Mouse (Mus musculus) CH12.LX (cell line): ENCODE data around the gene Eif2b1.
"Not testable (repeated sequence)": the region's sequence is repeated elsewhere in the genome, so short reads cannot be mapped to it uniquely, and the experiment has no call there.

ENCODE experiments used
- CTCF ChIP-seq, 2 experiments: IDR thresholded peaks in 1 of 2; conservative IDR thresholded peaks in 1 of 2; 2 replicates each; pipeline ENCODE4 v1.5.1; 2011 to 2012; ENCODE audit warnings: low read depth in 2 of 2, low read length in 2 of 2, improper control_type of control experiment in 1 of 2, inconsistent platforms in 1 of 2, mild to moderate bottlenecking in 1 of 2, moderate library complexity in 1 of 2
- E2F4 ChIP-seq: IDR thresholded peaks from 2 replicates; pipeline ENCODE4 v1.6.1; 2011; ENCODE audit warnings: low read depth, low read length, improper control_type of control experiment; ENCODE audit not compliant: insufficient replicate concordance
- GABPA ChIP-seq: IDR thresholded peaks from 2 replicates; pipeline ENCODE4 v1.6.1; 2012; ENCODE audit warnings: low read depth, low read length, improper control_type of control experiment, inconsistent platforms; ENCODE audit not compliant: insufficient replicate concordance
- IRF4 ChIP-seq: IDR thresholded peaks from 2 replicates; pipeline ENCODE4 v1.6.1; 2014; ENCODE audit warnings: low read depth, mild to moderate bottlenecking, inconsistent platforms, low read length, improper control_type of control experiment
- MEF2A ChIP-seq: IDR thresholded peaks from 2 replicates; pipeline ENCODE4 v1.6.1; 2014; ENCODE audit warnings: low read depth, mild to moderate bottlenecking, inconsistent platforms, low read length, improper control_type of control experiment, borderline replicate concordance
- POLR2A ChIP-seq: IDR thresholded peaks from 2 replicates; pipeline ENCODE4 v1.6.1; 2011; ENCODE audit warnings: low read depth, mild to moderate bottlenecking, improper control_type of control experiment, low read length
- RAD21 ChIP-seq: IDR thresholded peaks from 2 replicates; pipeline ENCODE4 v1.6.1; 2011; ENCODE audit warnings: low read depth, mild to moderate bottlenecking, low read length, improper control_type of control experiment, moderate library complexity
- SIN3A ChIP-seq: IDR thresholded peaks from 2 replicates; pipeline ENCODE4 v1.6.1; 2012; ENCODE audit warnings: low read length, improper control_type of control experiment, inconsistent platforms
- TBP ChIP-seq: conservative IDR thresholded peaks from 2 replicates; pipeline ENCODE4 v1.6.1; 2011; ENCODE audit warnings: low read depth, low read length, improper control_type of control experiment
- ZMIZ1 ChIP-seq: IDR thresholded peaks from 2 replicates; pipeline ENCODE4 v1.6.1; 2012; ENCODE audit warnings: low read depth, mild to moderate bottlenecking, inconsistent platforms, low read length, improper control_type of control experiment
- ZNF384 ChIP-seq: IDR thresholded peaks from 2 replicates; pipeline ENCODE4 v1.6.1; 2012; ENCODE audit warnings: low read depth, low read length, improper control_type of control experiment, inconsistent platforms

DNA sequence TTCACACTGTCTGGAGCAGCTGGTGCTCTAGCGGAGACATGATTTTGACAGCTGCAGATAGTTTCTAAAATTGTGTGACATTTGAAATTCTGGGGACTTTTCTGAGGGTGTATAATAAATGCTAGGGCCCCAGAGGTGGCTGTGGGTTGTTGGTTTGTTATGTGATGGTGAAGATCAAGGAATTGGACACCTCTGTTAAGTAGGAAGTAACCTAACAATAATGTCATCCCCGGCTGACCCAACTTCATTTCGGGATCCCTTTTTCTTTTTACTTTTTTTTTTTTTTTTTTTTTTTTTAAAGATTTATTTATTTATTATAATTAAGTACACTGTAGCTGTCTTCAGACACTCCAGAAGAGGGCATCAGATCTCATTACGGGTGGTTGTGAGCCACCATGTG, 28.2 kb downstream of the Eif2b1 start:
- TF ChIP-seq IRF4; TBP; CTCF (conservative IDR thresholded peaks at IDR 0.05 in 1 of 2, IDR thresholded peaks at IDR 0.05 in 1 of 2; ENCODE audit: low read depth in 2 of 2, low read length in 2 of 2); SIN3A; RAD21; MEF2A; E2F4; POLR2A; ZMIZ1; GABPA: not testable (repeated sequence)
- peak; percentile 45; the same call in 1 of the 2 replicates for TF ChIP-seq ZNF384
